Mouse (Mus musculus) ES-E14 (cell line): Measurements from ENCODE around the gene Ptprn2. TPM values are rescaled to one million over a fixed set of nuclear protein-coding genes. Genes with fewer than 3 reads are reported as not detected.

Experiments
- DNase-seq: peaks from one replicate; pipeline ENCODE4 v3.0.0-alpha.2; 2013; ENCODE audit warnings: low read depth, low spot score
- H3K27ac ChIP-seq: 2 replicates; pipeline ENCODE4 v1.5.1; 2012; ENCODE audit warnings: low read depth, mild to moderate bottlenecking, low read length, moderate library complexity, mixed read lengths; ENCODE audit not compliant: poor library complexity, insufficient read depth, severe bottlenecking
- H3K36me3 ChIP-seq: 2 replicates; pipeline ENCODE4 v1.6.1; 2012; ENCODE audit warnings: mild to moderate bottlenecking, low read length, moderate library complexity, mixed read lengths; ENCODE audit not compliant: control insufficient read depth, poor library complexity, insufficient read depth, severe bottlenecking
- H3K4me1 ChIP-seq, 2 experiments: fragments of 150-350 bp in 1 of 2; sonication (generic) in 1 of 2; 2 replicates each; pipeline ENCODE4 v1.6.1; 2012; ENCODE audit warnings: low read length in 2 of 2, mild to moderate bottlenecking in 1 of 2, mixed read lengths in 1 of 2; ENCODE audit not compliant: control insufficient read depth in 2 of 2, insufficient read depth in 2 of 2, poor library complexity in 1 of 2
- H3K4me3 ChIP-seq, 2 experiments: fragments of 150-350 bp in 1 of 2; sonication (generic) in 1 of 2; 2 replicates each; pipeline ENCODE4 v1.5.1; 2012; ENCODE audit warnings: low read length in 2 of 2, low read depth in 1 of 2, mild to moderate bottlenecking in 1 of 2, mixed read lengths in 1 of 2; ENCODE audit not compliant: insufficient read depth in 1 of 2, poor library complexity in 1 of 2, severe bottlenecking in 1 of 2
- H3K9ac ChIP-seq: 2 replicates; pipeline ENCODE4 v1.6.1; 2012; ENCODE audit warnings: low read depth, mild to moderate bottlenecking, low read length, mixed read lengths; ENCODE audit not compliant: poor library complexity, insufficient read depth, severe bottlenecking
- H3K9me3 ChIP-seq: fragments of 150-350 bp; sonication (generic); 2 replicates; pipeline ENCODE4 v1.6.1; 2012; ENCODE audit warnings: low read depth, mild to moderate bottlenecking, low read length; ENCODE audit not compliant: control insufficient read depth, insufficient read depth
- CHD2 ChIP-seq: IDR thresholded peaks from 2 replicates; pipeline ENCODE4 v1.6.1; 2014; ENCODE audit warnings: mild to moderate bottlenecking, low read depth, low read length, inconsistent platforms
- HCFC1 ChIP-seq: IDR thresholded peaks from 2 replicates; pipeline ENCODE4 v1.6.1; 2012; ENCODE audit warnings: low read length, inconsistent platforms, borderline replicate concordance; ENCODE audit not compliant: insufficient read depth
- MAFK ChIP-seq: IDR thresholded peaks from 2 replicates; pipeline ENCODE4 v1.6.1; 2014; ENCODE audit warnings: mild to moderate bottlenecking, low read depth, low read length, inconsistent platforms; ENCODE audit not compliant: insufficient read depth
- ZC3H11A ChIP-seq: IDR thresholded peaks from 2 replicates; pipeline ENCODE4 v1.6.1; 2012; ENCODE audit warnings: low read depth, mild to moderate bottlenecking, inconsistent platforms, low read length, borderline replicate concordance
- ZNF384 ChIP-seq: IDR thresholded peaks from 2 replicates; pipeline ENCODE4 v1.6.1; 2012; ENCODE audit warnings: low read depth, low read length, inconsistent platforms
- in situ Hi-C, 2 experiments: fragments of 600-800 bp; cut with MboI; formaldehyde crosslinking; loops; one replicate each; pipeline ENCODE4 v1.15.1; 2025; ENCODE audit warnings: low sequenced_read_pairs in 2 of 2, inconsistent platforms in 1 of 2; ENCODE audit not compliant: unreplicated experiment in 2 of 2
- total RNA-seq: library from RNA; depleted of rRNA; stranded (reverse); fragments of 300-350 nt; gene quantifications from 2 replicates; pipeline ENCODE4 v1.2.3, GENCODE M21; 2012

Ptprn2 gene
- total RNA-seq, 1 experiment = 0.40 TPM

GRCm38 (mm10) chr12:117213531-117213930 lies 728.0 kb downstream of the Ptprn2 start:
- no peak overlapping the region for H3K4me3 ChIP-seq
- no peak overlapping the region for H3K27ac ChIP-seq
- H3K36me3 ChIP-seq = no peaks in the 10 kb centered on the region
- no peak for DNase-seq
- H3K9me3 ChIP-seq = no peaks in the 10 kb centered on the region
- no peak for TF ChIP-seq HCFC1
- TF ChIP-seq ZC3H11A = no peak
- no peak for TF ChIP-seq MAFK
- TF ChIP-seq ZNF384 = no peak
- no peak for TF ChIP-seq CHD2
- H3K4me1 ChIP-seq = no peaks in the 10 kb centered on the region
- in situ Hi-C loops = no loop called here
- H3K9ac ChIP-seq = no peak overlapping the region

- in situ Hi-C loops = no loop called here
- no peak for TF ChIP-seq HCFC1
- TF ChIP-seq MAFK = no peak
- no peak for TF ChIP-seq CHD2
- no peak for TF ChIP-seq ZC3H11A
- no peak for TF ChIP-seq ZNF384
- no peaks in the 10 kb centered on the region for H3K9me3 ChIP-seq
- no peaks in the 10 kb centered on the region for H3K4me1 ChIP-seq
- H3K4me3 ChIP-seq = no peak overlapping the region
- no peak overlapping the region for H3K27ac ChIP-seq
- no peak for DNase-seq
- no peak overlapping the region for H3K9ac ChIP-seq
- H3K36me3 ChIP-seq = no peaks in the 10 kb centered on the region
Measured at GRCm38 (mm10) chr12:117214272-117214671, 728.8 kb downstream of the Ptprn2 start.

DNA sequence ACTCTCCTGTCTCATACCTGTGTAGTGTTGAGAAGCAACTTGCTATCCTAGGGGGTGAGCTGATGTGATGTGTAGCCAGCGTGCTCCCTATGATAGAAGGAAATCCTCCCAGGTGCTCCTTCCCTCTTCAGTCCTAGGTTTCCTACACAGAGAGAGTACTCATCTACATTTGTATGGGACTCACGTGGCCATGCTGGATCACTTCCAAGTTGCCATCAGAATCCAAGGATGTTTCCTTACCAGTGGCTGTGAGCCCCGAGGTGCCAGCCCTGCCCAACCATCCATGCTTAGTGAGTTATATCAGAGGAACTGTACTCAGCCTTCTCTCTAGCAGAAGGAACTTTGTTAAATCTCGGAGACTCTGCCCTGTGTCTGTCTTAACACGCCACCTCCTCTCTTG lies 729.4 kb downstream of the Ptprn2 start:
- Histone ChIP-seq H3K9ac (no peak overlapping the region), H3K4me3 (no peak overlapping the region), H3K36me3 (no peaks in the 10 kb centered on the region), H3K4me1 (no peaks in the 10 kb centered on the region), H3K27ac (no peak overlapping the region), H3K9me3 (no peaks in the 10 kb centered on the region)
- TF ChIP-seq HCFC1 (no peak), CHD2 (no peak), MAFK (no peak)
- in situ Hi-C loops = no loop called here
- no peak for DNase-seq

DNA sequence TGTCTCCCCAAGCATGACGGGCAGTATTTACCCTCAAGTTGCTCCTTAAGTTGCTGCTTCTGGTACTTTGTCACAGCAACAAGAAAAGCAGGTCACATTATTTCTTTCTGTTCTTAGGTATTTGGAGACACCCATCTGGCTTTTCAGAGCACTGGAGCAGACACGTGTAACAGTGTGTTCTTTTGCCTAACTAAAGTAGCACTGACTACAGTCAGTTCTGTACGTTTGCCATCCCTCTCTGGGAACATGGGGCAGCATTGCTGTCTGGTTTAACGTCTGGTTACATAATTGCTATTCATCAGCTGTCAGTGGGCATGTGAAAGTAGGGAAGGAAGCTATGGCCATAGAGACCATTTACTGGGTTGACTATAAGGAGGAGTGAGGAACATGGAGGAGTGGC lies 736.4 kb downstream of the Ptprn2 start:
- H3K9ac ChIP-seq = no peak overlapping the region
- no peak overlapping the region for H3K4me3 ChIP-seq
- H3K36me3 ChIP-seq = no peaks in the 10 kb centered on the region
- H3K4me1 ChIP-seq = no peaks in the 10 kb centered on the region
- H3K9me3 ChIP-seq = no peaks in the 10 kb centered on the region
- no peak for DNase-seq
- no peak for TF ChIP-seq CHD2
- no peak for TF ChIP-seq MAFK
- TF ChIP-seq ZNF384 = no peak
- no peak for TF ChIP-seq ZC3H11A
- no peak for TF ChIP-seq HCFC1
- H3K27ac ChIP-seq = no peak overlapping the region
- in situ Hi-C loops = no loop called here

GRCm38 (mm10) chr12:117224036-117224435 lies 738.5 kb downstream of the Ptprn2 start:
- DNase-seq = no peak
- no peak overlapping the region for H3K27ac ChIP-seq

More at GRCm38 (mm10) chr12:117224036-117224435, 738.5 kb downstream of the Ptprn2 start:
- no peak for TF ChIP-seq ZNF384
- no peak for TF ChIP-seq CHD2
- TF ChIP-seq ZC3H11A = no peak
- no peak for TF ChIP-seq MAFK
- no peak for TF ChIP-seq HCFC1
- Histone ChIP-seq H3K36me3 (no peaks in the 10 kb centered on the region), H3K9me3 (no peaks in the 10 kb centered on the region), H3K4me1 (no peaks in the 10 kb centered on the region), H3K4me3 (no peak overlapping the region), H3K9ac (no peak overlapping the region)
- in situ Hi-C loops = no loop called here
